Mouse (Mus musculus): ENCODE measurements around the gene Gm12184. TPM values are rescaled to one million over a fixed set of nuclear protein-coding genes. Genes with fewer than 3 reads are reported as not detected.
"Not testable (repeated sequence)": the region's sequence is repeated elsewhere in the genome, so short reads cannot be mapped to it uniquely, and the experiment has no call there.

The Gm12184 gene
- polyA plus RNA-seq, 1 experiment, result 13.2 TPM

DNA sequence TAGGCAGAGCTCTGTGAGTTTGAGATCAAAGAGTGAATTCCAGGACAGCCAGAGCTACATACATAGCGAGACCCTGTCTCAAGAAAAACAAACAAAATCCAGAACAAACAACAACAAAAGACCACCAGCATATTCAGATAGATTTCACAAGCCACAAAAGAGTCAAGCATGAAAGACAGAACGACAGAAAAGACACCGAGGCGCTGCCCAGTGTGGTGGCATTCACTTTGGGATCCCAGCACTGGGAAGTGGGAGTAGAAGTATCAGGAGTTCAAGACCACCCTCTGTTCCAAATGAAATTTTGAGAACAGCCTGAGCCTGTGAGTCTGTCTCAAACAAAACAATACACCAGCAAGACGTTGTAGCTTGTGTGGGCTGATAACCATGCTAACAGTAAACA, 20.4 kb upstream of the Gm12184 start:
- Histone ChIP-seq H3K36me3 (ENCODE audit: control insufficient read depth, insufficient read depth) (no peaks in the 10 kb centered on the region), H3K79me2 (ENCODE audit: control insufficient read depth, insufficient read depth) (no peaks in the 10 kb centered on the region), H3ac (ENCODE audit: control insufficient read depth, insufficient read length) (no peak overlapping the region), H3K4me2 (ENCODE audit: low read depth) (no peak overlapping the region), H3K4me3 (no peak overlapping the region), H3K27me3 (ENCODE audit: control insufficient read depth, insufficient read depth, insufficient read length) (no peaks in the 10 kb centered on the region)
- TF ChIP-seq MAX (IDR thresholded peaks at IDR 0.05; ENCODE audit: low read depth) (no peak), POLR2A (IDR thresholded peaks at IDR 0.05; ENCODE audit: insufficient read length, low read depth) (no peak), MYOG (IDR thresholded peaks at IDR 0.05; ENCODE audit: control insufficient read depth in 1 of 3, insufficient read depth in 1 of 3, insufficient read length in 2 of 3, low read depth in 2 of 3) (no peak), SRF (IDR thresholded peaks at IDR 0.05; ENCODE audit: control insufficient read depth, insufficient read length, low read depth) (no peak), MYOD1 (IDR thresholded peaks at IDR 0.05; ENCODE audit: control insufficient read depth in 1 of 3, insufficient read length in 2 of 3, low read depth in 2 of 3) (no peak), E2F4 (IDR thresholded peaks at IDR 0.05; ENCODE audit: insufficient read depth) (no peak), USF1 (IDR thresholded peaks at IDR 0.05; ENCODE audit: low read depth) (no peak)

DNA sequence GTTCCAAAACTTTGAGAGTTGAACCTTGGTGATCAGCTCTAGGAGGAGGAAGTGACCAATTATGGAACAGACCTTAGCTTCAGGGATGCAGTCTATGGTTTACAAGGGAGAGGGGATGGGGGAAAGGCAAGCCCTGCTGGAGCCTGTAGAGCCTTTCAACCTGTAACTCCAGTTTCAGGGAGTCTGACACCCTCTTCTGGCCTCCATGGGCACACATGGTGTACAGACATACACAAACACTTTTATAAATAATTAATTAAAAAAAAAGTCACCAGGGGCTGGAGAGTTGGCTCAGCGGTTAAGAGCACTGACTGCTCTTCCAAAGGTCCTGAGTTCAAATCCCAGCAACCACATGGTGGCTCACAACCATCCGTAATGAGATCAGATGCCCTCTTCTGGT, 19.9 kb upstream of the Gm12184 start:
- H3K36me3 ChIP-seq (ENCODE audit: control insufficient read depth, insufficient read depth); H3K27me3 ChIP-seq (ENCODE audit: control insufficient read depth, insufficient read depth, insufficient read length); H3K4me2 ChIP-seq (ENCODE audit: low read depth); H3K79me2 ChIP-seq (ENCODE audit: control insufficient read depth, insufficient read depth); H3K4me3 ChIP-seq; H3ac ChIP-seq (ENCODE audit: control insufficient read depth, insufficient read length): not testable (repeated sequence)

DNA sequence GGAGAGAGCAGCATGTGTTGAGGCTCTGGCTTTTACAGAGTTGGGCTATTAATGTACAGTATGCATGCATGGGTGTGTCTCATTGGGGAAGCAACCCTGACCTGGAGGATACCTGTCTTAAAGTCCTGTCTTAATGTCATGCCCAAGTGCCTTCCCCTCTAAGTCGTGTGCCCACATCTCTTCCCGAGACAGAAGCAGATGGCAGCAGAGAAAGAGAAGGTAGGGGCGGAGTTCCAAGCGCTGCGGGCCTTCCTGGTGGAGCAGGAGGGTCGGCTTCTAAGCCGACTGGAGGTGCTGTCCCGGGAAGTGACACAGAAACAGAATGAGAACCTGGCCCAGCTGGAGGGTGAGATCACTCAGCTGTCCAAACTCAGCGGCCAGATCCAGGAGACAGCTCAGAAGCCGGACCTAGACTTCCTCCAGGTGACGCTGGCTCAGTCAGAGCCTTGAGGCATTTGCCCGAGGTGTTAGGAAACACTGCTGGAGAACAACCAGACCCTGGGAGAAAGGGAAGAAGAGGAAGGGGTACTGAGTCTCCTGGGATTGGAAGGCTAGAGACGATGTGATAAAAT, 18.9 kb upstream of the Gm12184 start:
- no peak overlapping the region for H3K4me2 ChIP-seq (ENCODE audit: low read depth)
- TF ChIP-seq POLR2AphosphoS2 (IDR thresholded peaks at IDR 0.05; ENCODE audit: insufficient read length, low read depth) (no peak), E2F4 (IDR thresholded peaks at IDR 0.05; ENCODE audit: insufficient read depth) (no peak), TCF12 (IDR thresholded peaks at IDR 0.05; ENCODE audit: insufficient read depth, poor library complexity, severe bottlenecking) (no peak), MYOD1 (IDR thresholded peaks at IDR 0.05; ENCODE audit: control insufficient read depth in 1 of 3, insufficient read length in 2 of 3, low read depth in 2 of 3) (no peak), MAX (IDR thresholded peaks at IDR 0.05; ENCODE audit: low read depth) (no peak), POLR2A (IDR thresholded peaks at IDR 0.05; ENCODE audit: insufficient read length, low read depth) (no peak), SRF (IDR thresholded peaks at IDR 0.05; ENCODE audit: control insufficient read depth, insufficient read length, low read depth) (no peak), MYOG (IDR thresholded peaks at IDR 0.05; ENCODE audit: control insufficient read depth in 1 of 3, insufficient read depth in 1 of 3, insufficient read length in 2 of 3, low read depth in 2 of 3) (no peak), CEBPB (IDR thresholded peaks at IDR 0.05; ENCODE audit: insufficient read depth, poor library complexity, severe bottlenecking) (no peak), REST (IDR thresholded peaks at IDR 0.05; ENCODE audit: insufficient read depth, insufficient read length) (no peak), USF1 (IDR thresholded peaks at IDR 0.05; ENCODE audit: low read depth) (no peak), TCF3 (IDR thresholded peaks at IDR 0.05; ENCODE audit: insufficient read length, low read depth) (no peak)
- H3K79me2 ChIP-seq (ENCODE audit: control insufficient read depth, insufficient read depth), result no peaks in the 10 kb centered on the region
- H3K36me3 ChIP-seq (ENCODE audit: control insufficient read depth, insufficient read depth), result no peaks in the 10 kb centered on the region
- no peaks in the 10 kb centered on the region for H3K27me3 ChIP-seq (ENCODE audit: control insufficient read depth, insufficient read depth, insufficient read length)
- H3K4me3 ChIP-seq, result no peak overlapping the region
- no peak overlapping the region for H3ac ChIP-seq (ENCODE audit: control insufficient read depth, insufficient read length)

DNA sequence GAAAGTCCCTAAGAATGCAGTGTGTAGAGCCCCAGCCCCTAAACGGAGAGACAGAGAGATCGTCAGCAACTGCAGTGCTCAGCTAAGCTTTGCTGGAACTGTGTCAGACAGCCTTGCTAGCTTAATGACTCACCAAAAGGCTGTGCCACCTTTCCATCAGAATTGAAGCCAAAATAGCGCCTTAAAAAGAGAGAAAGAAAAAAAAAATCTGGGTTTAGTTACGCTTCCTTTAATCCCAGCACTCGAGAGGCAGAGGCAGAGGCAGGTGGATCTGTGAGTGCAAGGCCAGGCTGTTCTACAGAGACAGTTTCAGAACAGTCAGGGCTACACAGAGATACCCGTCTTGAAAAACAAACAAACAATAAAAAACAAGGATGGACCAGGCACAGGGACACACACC, 17.9 kb upstream of the Gm12184 start:
- TF ChIP-seq MYOD1 (IDR thresholded peaks at IDR 0.05; ENCODE audit: control insufficient read depth in 1 of 3, insufficient read length in 2 of 3, low read depth in 2 of 3) (no peak), POLR2A (IDR thresholded peaks at IDR 0.05; ENCODE audit: insufficient read length, low read depth) (no peak), REST (IDR thresholded peaks at IDR 0.05; ENCODE audit: insufficient read depth, insufficient read length) (no peak), E2F4 (IDR thresholded peaks at IDR 0.05; ENCODE audit: insufficient read depth) (no peak), USF1 (IDR thresholded peaks at IDR 0.05; ENCODE audit: low read depth) (no peak), MYOG (IDR thresholded peaks at IDR 0.05; ENCODE audit: control insufficient read depth in 1 of 3, insufficient read depth in 1 of 3, insufficient read length in 2 of 3, low read depth in 2 of 3) (no peak), TCF12 (IDR thresholded peaks at IDR 0.05; ENCODE audit: insufficient read depth, poor library complexity, severe bottlenecking) (no peak), SRF (IDR thresholded peaks at IDR 0.05; ENCODE audit: control insufficient read depth, insufficient read length, low read depth) (no peak), POLR2AphosphoS2 (IDR thresholded peaks at IDR 0.05; ENCODE audit: insufficient read length, low read depth) (no peak), MAX (IDR thresholded peaks at IDR 0.05; ENCODE audit: low read depth) (no peak), CEBPB (IDR thresholded peaks at IDR 0.05; ENCODE audit: insufficient read depth, poor library complexity, severe bottlenecking) (no peak), TCF3 (IDR thresholded peaks at IDR 0.05; ENCODE audit: insufficient read length, low read depth) (no peak)
- H3K36me3 ChIP-seq (ENCODE audit: control insufficient read depth, insufficient read depth), result no peaks in the 10 kb centered on the region
- H3K4me3 ChIP-seq, result no peak overlapping the region
- no peak overlapping the region for H3K4me2 ChIP-seq (ENCODE audit: low read depth)
- H3ac ChIP-seq (ENCODE audit: control insufficient read depth, insufficient read length), result no peak overlapping the region
- H3K27me3 ChIP-seq (ENCODE audit: control insufficient read depth, insufficient read depth, insufficient read length), result no peaks in the 10 kb centered on the region
- no peaks in the 10 kb centered on the region for H3K79me2 ChIP-seq (ENCODE audit: control insufficient read depth, insufficient read depth)

DNA sequence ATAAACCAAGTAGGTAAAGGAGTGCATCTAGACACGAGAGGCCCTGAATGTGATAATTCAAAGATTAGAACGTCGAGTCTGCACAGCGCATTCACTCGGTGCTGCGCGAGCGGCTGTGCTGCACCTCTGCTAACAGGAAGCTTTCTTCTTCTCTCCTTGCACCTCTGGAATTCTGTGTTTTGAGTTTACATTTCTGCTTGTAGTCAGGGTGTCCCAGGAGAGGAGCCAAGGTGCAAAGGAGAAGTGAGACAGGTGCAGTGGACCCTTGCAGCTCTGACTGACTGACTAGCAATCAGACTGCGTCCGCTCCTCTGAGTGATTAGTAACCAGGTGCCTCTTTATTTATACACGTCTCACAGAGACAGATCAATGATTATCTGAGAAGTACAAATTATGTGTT, 16.7 kb upstream of the Gm12184 start:
- H3K27me3 ChIP-seq (ENCODE audit: control insufficient read depth, insufficient read depth, insufficient read length), result no peaks in the 10 kb centered on the region
- H3K79me2 ChIP-seq (ENCODE audit: control insufficient read depth, insufficient read depth), result no peaks in the 10 kb centered on the region
- H3K4me2 ChIP-seq (ENCODE audit: low read depth), result no peak overlapping the region
- TF ChIP-seq POLR2A (IDR thresholded peaks at IDR 0.05; ENCODE audit: insufficient read length, low read depth) (no peak), MAX (IDR thresholded peaks at IDR 0.05; ENCODE audit: low read depth) (no peak), MYOG (IDR thresholded peaks at IDR 0.05; ENCODE audit: control insufficient read depth in 1 of 3, insufficient read depth in 1 of 3, insufficient read length in 2 of 3, low read depth in 2 of 3) (no peak), REST (IDR thresholded peaks at IDR 0.05; ENCODE audit: insufficient read depth, insufficient read length) (no peak), TCF3 (IDR thresholded peaks at IDR 0.05; ENCODE audit: insufficient read length, low read depth) (no peak), USF1 (IDR thresholded peaks at IDR 0.05; ENCODE audit: low read depth) (no peak), CEBPB (IDR thresholded peaks at IDR 0.05; ENCODE audit: insufficient read depth, poor library complexity, severe bottlenecking) (no peak), SRF (IDR thresholded peaks at IDR 0.05; ENCODE audit: control insufficient read depth, insufficient read length, low read depth) (no peak), TCF12 (IDR thresholded peaks at IDR 0.05; ENCODE audit: insufficient read depth, poor library complexity, severe bottlenecking) (no peak)
- no peak overlapping the region for H3K4me3 ChIP-seq
- H3ac ChIP-seq (ENCODE audit: control insufficient read depth, insufficient read length), result no peak overlapping the region
- H3K36me3 ChIP-seq (ENCODE audit: control insufficient read depth, insufficient read depth), result no peaks in the 10 kb centered on the region

Measured in myocyte (in vitro differentiated cells).